Mouse (Mus musculus): ENCODE measurements around the gene Olfr820. TPM values are rescaled to one million over a fixed set of nuclear protein-coding genes. Genes with fewer than 3 reads are reported as not detected.
"Not testable (repeated sequence)": the region's sequence is repeated elsewhere in the genome, so short reads cannot be mapped to it uniquely, and the experiment has no call there.

Olfr820 gene
- polyA plus RNA-seq (2014; fragmentation: Nextera tagmentation; extraction: Ambion mirVana): not detected in 2 replicates

- H3K27ac ChIP-seq (ENCODE audit: low read depth, low read length): no peak within 1 kb of the TSS
- H3K4me1 ChIP-seq (ENCODE audit: control insufficient read depth, insufficient read depth, low read length): no peaks in the 10 kb centered on the region
- no peaks in the 10 kb centered on the region for H3K36me3 ChIP-seq (ENCODE audit: control insufficient read depth, insufficient read depth, low read length)
- H3K27me3 ChIP-seq (ENCODE audit: control insufficient read depth, insufficient read depth, low read length): no peaks in the 10 kb centered on the region
- no peak for ATAC-seq (ENCODE audit: low FRiP score, low TSS enrichment)
- no peaks in the 10 kb centered on the region for H3K9me3 ChIP-seq (ENCODE audit: control insufficient read depth, low read length)
- no peak within 1 kb of the TSS for H3K4me3 ChIP-seq (ENCODE audit: low read length)
- no peak within 1 kb of the TSS for H3K9ac ChIP-seq (ENCODE audit: low read depth, low read length)
- H3K4me2 ChIP-seq (replicated peaks; ENCODE audit: low read depth, low read length): no peak within 1 kb of the TSS
These were observed at the start of gene Olfr820 for GRCm38 (mm10) chr10:130012321-130012720. Gene Olfr820, plus strand, starts transcription at chr10:130012621.

- 95% methylated on average over 2 of the region's 3 CpGs for WGBS
- ATAC-seq (ENCODE audit: low FRiP score, low TSS enrichment); H3K4me3 ChIP-seq (ENCODE audit: low read length); H3K27me3 ChIP-seq (ENCODE audit: control insufficient read depth, insufficient read depth, low read length); H3K27ac ChIP-seq (ENCODE audit: low read depth, low read length); H3K36me3 ChIP-seq (ENCODE audit: control insufficient read depth, insufficient read depth, low read length); H3K4me1 ChIP-seq (ENCODE audit: control insufficient read depth, insufficient read depth, low read length); H3K9me3 ChIP-seq (ENCODE audit: control insufficient read depth, low read length); H3K4me2 ChIP-seq (replicated peaks; ENCODE audit: low read depth, low read length); H3K9ac ChIP-seq (ENCODE audit: low read depth, low read length): not testable (repeated sequence)
These were observed 46.2 kb upstream of the Olfr820 start for GRCm38 (mm10) chr10:129966232-129966631.

- not testable (repeated sequence) for H3K9me3 ChIP-seq (ENCODE audit: control insufficient read depth, low read length); ATAC-seq (ENCODE audit: low FRiP score, low TSS enrichment); H3K36me3 ChIP-seq (ENCODE audit: control insufficient read depth, insufficient read depth, low read length); H3K4me3 ChIP-seq (ENCODE audit: low read length); H3K4me1 ChIP-seq (ENCODE audit: control insufficient read depth, insufficient read depth, low read length); H3K9ac ChIP-seq (ENCODE audit: low read depth, low read length); H3K27ac ChIP-seq (ENCODE audit: low read depth, low read length); H3K27me3 ChIP-seq (ENCODE audit: control insufficient read depth, insufficient read depth, low read length); H3K4me2 ChIP-seq (replicated peaks; ENCODE audit: low read depth, low read length)
- WGBS: 74% methylated on average over 2 of the region's 2 CpGs
These were observed 45.3 kb upstream of the Olfr820 start, which contains the start of gene Olfr819 for GRCm38 (mm10) chr10:129967166-129967565. Gene Olfr819, minus strand, starts transcription at chr10:129967266.

GRCm38 (mm10) chr10:129972994-129973393 is 39.4 kb upstream of the Olfr820 start:
- not testable (repeated sequence) for H3K27ac ChIP-seq (ENCODE audit: low read depth, low read length); H3K9me3 ChIP-seq (ENCODE audit: control insufficient read depth, low read length); H3K36me3 ChIP-seq (ENCODE audit: control insufficient read depth, insufficient read depth, low read length); H3K27me3 ChIP-seq (ENCODE audit: control insufficient read depth, insufficient read depth, low read length); ATAC-seq (ENCODE audit: low FRiP score, low TSS enrichment); H3K4me1 ChIP-seq (ENCODE audit: control insufficient read depth, insufficient read depth, low read length); H3K4me2 ChIP-seq (replicated peaks; ENCODE audit: low read depth, low read length); H3K4me3 ChIP-seq (ENCODE audit: low read length); H3K9ac ChIP-seq (ENCODE audit: low read depth, low read length)
- no CpG with 5 or more reads among the region's 3 CpGs for WGBS

GRCm38 (mm10) chr10:129976040-129976439 is 36.4 kb upstream of the Olfr820 start, which contains the start of gene Olfr247:
Gene Olfr247, minus strand, starts transcription at chr10:129976140.
- not testable (repeated sequence) for H3K9me3 ChIP-seq (ENCODE audit: control insufficient read depth, low read length); H3K27me3 ChIP-seq (ENCODE audit: control insufficient read depth, insufficient read depth, low read length); H3K9ac ChIP-seq (ENCODE audit: low read depth, low read length); H3K27ac ChIP-seq (ENCODE audit: low read depth, low read length); H3K4me1 ChIP-seq (ENCODE audit: control insufficient read depth, insufficient read depth, low read length); H3K4me3 ChIP-seq (ENCODE audit: low read length); H3K36me3 ChIP-seq (ENCODE audit: control insufficient read depth, insufficient read depth, low read length); ATAC-seq (ENCODE audit: low FRiP score, low TSS enrichment); H3K4me2 ChIP-seq (replicated peaks; ENCODE audit: low read depth, low read length)
- WGBS: no CpG with 5 or more reads among the region's 2 CpGs

DNA sequence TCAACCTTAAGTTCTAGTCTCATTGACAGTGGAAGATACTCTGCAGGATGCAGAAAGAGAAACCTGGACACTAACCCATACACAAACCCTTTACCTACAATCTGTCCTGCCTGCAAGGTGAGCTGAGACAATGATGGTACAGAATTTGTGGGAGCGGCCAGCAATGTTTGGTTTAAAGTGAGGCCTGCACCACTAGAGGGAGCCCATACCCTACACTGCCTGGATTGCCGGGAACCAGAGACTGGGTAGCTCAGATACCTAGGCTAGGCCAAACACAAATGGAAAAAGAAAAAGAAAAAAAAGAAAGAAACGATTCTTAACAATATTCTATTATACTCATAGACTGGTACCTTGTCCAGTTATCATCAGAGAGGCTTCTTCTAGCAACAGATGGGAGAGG is 30.6 kb upstream of the Olfr820 start:
- H3K9me3 ChIP-seq (ENCODE audit: control insufficient read depth, low read length); H3K9ac ChIP-seq (ENCODE audit: low read depth, low read length); H3K27ac ChIP-seq (ENCODE audit: low read depth, low read length); ATAC-seq (ENCODE audit: low FRiP score, low TSS enrichment); H3K4me3 ChIP-seq (ENCODE audit: low read length); H3K27me3 ChIP-seq (ENCODE audit: control insufficient read depth, insufficient read depth, low read length); H3K4me1 ChIP-seq (ENCODE audit: control insufficient read depth, insufficient read depth, low read length); H3K36me3 ChIP-seq (ENCODE audit: control insufficient read depth, insufficient read depth, low read length); H3K4me2 ChIP-seq (replicated peaks; ENCODE audit: low read depth, low read length): not testable (repeated sequence)
- no CpG with 5 or more reads among the region's 3 CpGs for WGBS

DNA sequence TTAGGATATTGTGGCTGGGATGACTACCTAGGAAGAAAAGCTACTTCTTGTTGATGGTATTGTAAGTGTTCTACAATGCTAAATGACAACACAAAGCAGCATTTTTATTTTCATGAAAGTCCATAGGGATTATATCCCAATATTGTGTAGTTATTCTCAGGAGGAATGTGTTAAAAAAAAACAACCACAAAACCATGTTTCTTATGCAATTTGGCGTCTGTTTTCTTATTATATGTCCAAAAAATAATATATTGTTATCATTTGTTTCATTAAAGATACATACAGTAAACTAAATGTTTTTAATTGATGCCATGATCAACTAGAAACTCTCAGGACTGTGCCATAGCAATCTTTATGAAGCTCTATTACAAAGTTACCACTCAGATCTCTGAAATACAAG is 27.5 kb upstream of the Olfr820 start, which contains the start of gene Gm10310:
Gene Gm10310, minus strand, starts transcription at position 101 of the 400 bp plus-strand sequence.
- H3K9ac ChIP-seq (ENCODE audit: low read depth, low read length); H3K36me3 ChIP-seq (ENCODE audit: control insufficient read depth, insufficient read depth, low read length); ATAC-seq (ENCODE audit: low FRiP score, low TSS enrichment); H3K27me3 ChIP-seq (ENCODE audit: control insufficient read depth, insufficient read depth, low read length); H3K9me3 ChIP-seq (ENCODE audit: control insufficient read depth, low read length); H3K4me2 ChIP-seq (replicated peaks; ENCODE audit: low read depth, low read length); H3K4me1 ChIP-seq (ENCODE audit: control insufficient read depth, insufficient read depth, low read length); H3K4me3 ChIP-seq (ENCODE audit: low read length); H3K27ac ChIP-seq (ENCODE audit: low read depth, low read length): not testable (repeated sequence)
- WGBS: no CpG with 5 or more reads among the region's 1 CpGs

- H3K9ac ChIP-seq (ENCODE audit: low read depth, low read length); H3K9me3 ChIP-seq (ENCODE audit: control insufficient read depth, low read length); H3K27ac ChIP-seq (ENCODE audit: low read depth, low read length); H3K4me1 ChIP-seq (ENCODE audit: control insufficient read depth, insufficient read depth, low read length); H3K4me3 ChIP-seq (ENCODE audit: low read length); H3K36me3 ChIP-seq (ENCODE audit: control insufficient read depth, insufficient read depth, low read length); ATAC-seq (ENCODE audit: low FRiP score, low TSS enrichment); H3K27me3 ChIP-seq (ENCODE audit: control insufficient read depth, insufficient read depth, low read length); H3K4me2 ChIP-seq (replicated peaks; ENCODE audit: low read depth, low read length): not testable (repeated sequence)
- 88% methylated on average over 4 of the region's 4 CpGs for WGBS
These were observed 8.3 kb upstream of the Olfr820 start for GRCm38 (mm10) chr10:130004104-130004503.

GRCm38 (mm10) chr10:130005366-130005765 is 7.1 kb upstream of the Olfr820 start:
- H3K4me3 ChIP-seq (ENCODE audit: low read length); H3K27me3 ChIP-seq (ENCODE audit: control insufficient read depth, insufficient read depth, low read length); H3K9me3 ChIP-seq (ENCODE audit: control insufficient read depth, low read length); H3K4me1 ChIP-seq (ENCODE audit: control insufficient read depth, insufficient read depth, low read length); H3K27ac ChIP-seq (ENCODE audit: low read depth, low read length); H3K4me2 ChIP-seq (replicated peaks; ENCODE audit: low read depth, low read length); H3K9ac ChIP-seq (ENCODE audit: low read depth, low read length); ATAC-seq (ENCODE audit: low FRiP score, low TSS enrichment); H3K36me3 ChIP-seq (ENCODE audit: control insufficient read depth, insufficient read depth, low read length): not testable (repeated sequence)
- 84% methylated on average over 4 of the region's 4 CpGs for WGBS
